ENCODE assay signal across 8 mouse cellular contexts in genomic region chr17:6697224-6697775, GRCm38 (mm10). TPM values are rescaled to one million over a fixed set of nuclear protein-coding genes. Genes with fewer than 3 reads are reported as not detected.
DNase-seq lines count a peak whose midpoint lies in the region; ATAC-seq and TF ChIP-seq lines count a peak whose summit lies in the region.
"Not testable (repeated sequence)": the region's sequence is repeated elsewhere in the genome, so short reads cannot be mapped to it uniquely, and the experiment has no call there.

No protein-coding gene starts in this region.

- H3K27ac ChIP-seq in bone marrow macrophage, adult 2 months (ENCODE audit: insufficient read depth, low read depth, low read length); heart, embryonic 10.5 days; limb, embryonic 14.5 days (replicated peaks; ENCODE audit: low read depth, low read length); midbrain, embryonic 15.5 days; stomach, embryonic 14.5 days (ENCODE audit: low read length): not testable (repeated sequence)

- H3K27me3 ChIP-seq in heart, embryonic 10.5 days (ENCODE audit: insufficient read depth, poor library complexity, severe bottlenecking); limb, embryonic 14.5 days (ENCODE audit: control insufficient read depth, insufficient read depth, low read length); midbrain, embryonic 15.5 days (replicated peaks); stomach, embryonic 14.5 days (ENCODE audit: control insufficient read depth, insufficient read depth, low read length): not testable (repeated sequence)

- not testable (repeated sequence) for H3K9me3 ChIP-seq in heart, embryonic 10.5 days; limb, embryonic 14.5 days (ENCODE audit: control insufficient read depth, low read length); midbrain, embryonic 15.5 days; stomach, embryonic 14.5 days (ENCODE audit: control insufficient read depth, low read depth, low read length)

- DNase-seq in CD4-positive, CD25-positive, alpha-beta regulatory T cell, adult 2 months (ENCODE audit: low read depth, low spot score), result peak; percentile 60
- DNase-seq in heart, embryonic 10.5 days (ENCODE audit: low spot score), result peak; percentile 61
- peak; percentile 79 for DNase-seq in kidney, adult 9 months
- not testable (repeated sequence) for DNase-seq in limb, embryonic 14.5 days (ENCODE audit: low spot score)

- 41% methylated on average over 3 of the region's 4 CpGs for WGBS in heart, embryonic 10.5 days
- WGBS in limb, embryonic 14.5 days, result 50% methylated on average over 1 of the region's 4 CpGs
- 24% methylated on average over 4 of the region's 4 CpGs for WGBS in midbrain, embryonic 15.5 days
- WGBS in stomach, embryonic 14.5 days, result 30% methylated on average over 3 of the region's 4 CpGs

- peak; percentile 42 for TF ChIP-seq CTCF in bone marrow macrophage, adult 2 months (IDR thresholded peaks at IDR 0.05; ENCODE audit: low read depth, low read length)

- ATAC-seq in erythroid progenitor cell, adult 5-6 weeks (replicated peaks; ENCODE audit: low FRiP score, poor library complexity, severe bottlenecking), result peak; percentile 70
- peak; percentile 76; the same call in 1 of the 2 replicates for ATAC-seq in limb, embryonic 14.5 days (ENCODE audit: low FRiP score, low read depth)
- ATAC-seq in midbrain, embryonic 15.5 days (replicated peaks), result peak; percentile 45; the same call in 1 of the 2 replicates
- ATAC-seq in stomach, embryonic 14.5 days (ENCODE audit: insufficient number of reproducible peaks, insufficient read depth, low FRiP score, low read depth), result 0 out of 2 replicates have a peak, but pooled peaks have one; percentile 18

- not testable (repeated sequence) for H3K36me3 ChIP-seq in heart, embryonic 10.5 days; limb, embryonic 14.5 days (ENCODE audit: control insufficient read depth, insufficient read depth, low read length); midbrain, embryonic 15.5 days (replicated peaks); stomach, embryonic 14.5 days (ENCODE audit: control insufficient read depth, insufficient read depth, low read length)

- H3K4me2 ChIP-seq in limb, embryonic 14.5 days (replicated peaks; ENCODE audit: low read depth, low read length, severe bottlenecking); midbrain, embryonic 15.5 days; stomach, embryonic 14.5 days (replicated peaks; ENCODE audit: low read depth, low read length): not testable (repeated sequence)

- TF ChIP-seq POLR2A in bone marrow macrophage, adult 2 months (IDR thresholded peaks at IDR 0.05; ENCODE audit: borderline replicate concordance, low read depth, low read length); limb, embryonic 14.5 days (IDR thresholded peaks at IDR 0.05; ENCODE audit: borderline replicate concordance, extremely low read depth, insufficient read depth, insufficient read length): not testable (repeated sequence)

- not testable (repeated sequence) for H3K4me3 ChIP-seq in bone marrow macrophage, adult 2 months (ENCODE audit: insufficient read depth, low read length); heart, embryonic 10.5 days; limb, embryonic 14.5 days (replicated peaks; ENCODE audit: low read length); midbrain, embryonic 15.5 days; stomach, embryonic 14.5 days (ENCODE audit: low read depth, low read length)

- H3K4me1 ChIP-seq in bone marrow macrophage, adult 2 months (ENCODE audit: control insufficient read depth, insufficient read depth, low read length); heart, embryonic 10.5 days; limb, embryonic 14.5 days (ENCODE audit: control insufficient read depth, insufficient read depth, low read length); midbrain, embryonic 15.5 days; stomach, embryonic 14.5 days (ENCODE audit: control insufficient read depth, insufficient read depth, low read length): not testable (repeated sequence)

- H3K9ac ChIP-seq in limb, embryonic 14.5 days (ENCODE audit: low read depth, low read length, severe bottlenecking); midbrain, embryonic 15.5 days; stomach, embryonic 14.5 days (replicated peaks; ENCODE audit: low read depth, low read length): not testable (repeated sequence)

RNA-seq across cellular contexts. Expression of gene Sytl3, which starts 38.4 kb away (rescaled TPM):
- polyA plus RNA-seq in bone marrow macrophage, adult 2 months (2012; ENCODE audit: insufficient read depth, insufficient read length, missing spikeins), result not detected in 2 replicates
- total RNA-seq in erythroid progenitor cell, adult 5-6 weeks (2015; ENCODE audit: low replicate concordance), result 3.2 TPM in 1 of 2 replicates, not detected in the other
- 0.61 and 1.9 TPM in 2 replicates for total RNA-seq in erythroid progenitor cell, adult 5-6 weeks (2017; ENCODE audit: low replicate concordance)
- 0.06 and 0.25 TPM in 2 replicates for polyA plus RNA-seq in heart, embryonic 10.5 days (2016; fragmentation: Nextera tagmentation; extraction: Ambion mirVana)
- 0.10 TPM in 2 replicates for polyA plus RNA-seq in limb, embryonic 14.5 days (2012; rRNA removed)
- polyA plus RNA-seq in limb, embryonic 14.5 days (2014; fragmentation: Nextera tagmentation; extraction: Ambion mirVana), result 0.19 and 0.26 TPM in 2 replicates
- polyA plus RNA-seq in midbrain, embryonic 15.5 days (2015; fragmentation: Nextera tagmentation; extraction: Ambion mirVana), result 0.32 and 0.90 TPM in 2 replicates
- polyA plus RNA-seq in stomach, embryonic 14.5 days (2014; fragmentation: Nextera tagmentation; extraction: Ambion mirVana), result 0.55 and 0.90 TPM in 2 replicates

RNA-seq across cellular contexts. Expression of gene Dynlt1f, which starts 41.6 kb away (rescaled TPM):
- polyA plus RNA-seq in bone marrow macrophage, adult 2 months (2012; ENCODE audit: insufficient read depth, insufficient read length, missing spikeins), result 118 and 140 TPM in 2 replicates
- total RNA-seq in erythroid progenitor cell, adult 5-6 weeks (2015; ENCODE audit: low replicate concordance), result 40.4 and 58.7 TPM in 2 replicates
- 20.1 and 22.1 TPM in 2 replicates for total RNA-seq in erythroid progenitor cell, adult 5-6 weeks (2017; ENCODE audit: low replicate concordance)
- 242 and 244 TPM in 2 replicates for polyA plus RNA-seq in heart, embryonic 10.5 days (2016; fragmentation: Nextera tagmentation; extraction: Ambion mirVana)
- polyA plus RNA-seq in limb, embryonic 14.5 days (2012; rRNA removed), result 197 and 228 TPM in 2 replicates
- 242 and 248 TPM in 2 replicates for polyA plus RNA-seq in limb, embryonic 14.5 days (2014; fragmentation: Nextera tagmentation; extraction: Ambion mirVana)
- 253 and 259 TPM in 2 replicates for polyA plus RNA-seq in midbrain, embryonic 15.5 days (2015; fragmentation: Nextera tagmentation; extraction: Ambion mirVana)
- 302 and 326 TPM in 2 replicates for polyA plus RNA-seq in stomach, embryonic 14.5 days (2014; fragmentation: Nextera tagmentation; extraction: Ambion mirVana)

Comparison
In these comparisons a context has a peak if more than half of its experiments do, and no peak if none do; other contexts are left out.
1. ATAC-seq: peak in every context shown above with its lines; median percentile 76 in limb, embryonic 14.5 days; 70 in erythroid progenitor cell, adult 5-6 weeks; 45 in midbrain, embryonic 15.5 days; 18 in stomach, embryonic 14.5 days.